Mouse (Mus musculus) stomach, postnatal 0 days (tissue): Measurements from ENCODE around the gene Hectd4. TPM values are rescaled to one million over a fixed set of nuclear protein-coding genes. Genes with fewer than 3 reads are reported as not detected.

ENCODE experiments used
- ATAC-seq: fragments of 200-750 bp; cut with Nextera tagmentation; 2 replicates; pipeline ENCODE4 v1.8.0; 2017; ENCODE audit not compliant: low FRiP score, low TSS enrichment
- DNase-seq: peaks from one replicate; pipeline ENCODE4 v3.0.0-alpha.2; 2016; ENCODE audit warnings: low spot score
- H3K27ac ChIP-seq: fragments of 300-500 bp; sonication (generic); replicated peaks from 2 replicates; pipeline ENCODE4 v1.5.1; 2014; ENCODE audit warnings: mild to moderate bottlenecking, control low read depth
- H3K27me3 ChIP-seq: fragments of 300-500 bp; sonication (generic); 2 replicates; pipeline ENCODE4 v1.6.1; 2014; ENCODE audit warnings: low read length; ENCODE audit not compliant: control insufficient read depth, insufficient read depth
- H3K36me3 ChIP-seq: fragments of 300-500 bp; sonication (generic); 2 replicates; pipeline ENCODE4 v1.6.1; 2014; ENCODE audit warnings: low read length, mixed read lengths; ENCODE audit not compliant: control insufficient read depth, insufficient read depth
- H3K4me1 ChIP-seq: fragments of 300-500 bp; sonication (generic); replicated peaks from 2 replicates; pipeline ENCODE4 v1.6.1; 2014; ENCODE audit warnings: antibody characterized with exemption; ENCODE audit not compliant: control insufficient read depth, insufficient read depth
- H3K4me2 ChIP-seq: fragments of 300-500 bp; sonication (generic); replicated peaks from 2 replicates; pipeline ENCODE4 v1.6.1; 2014; ENCODE audit warnings: low read depth, mild to moderate bottlenecking, control low read depth, moderate library complexity
- H3K4me3 ChIP-seq: fragments of 300-500 bp; sonication (generic); 2 replicates; pipeline ENCODE4 v1.5.1; 2014; ENCODE audit warnings: low read depth, low read length, control low read depth
- H3K9ac ChIP-seq: fragments of 300-500 bp; sonication (generic); 2 replicates; pipeline ENCODE4 v1.6.1; 2014; ENCODE audit warnings: mild to moderate bottlenecking, low read length, control low read depth, mixed read lengths
- H3K9me3 ChIP-seq: fragments of 300-500 bp; sonication (generic); 2 replicates; pipeline ENCODE4 v1.6.1; 2016; ENCODE audit warnings: low read length; ENCODE audit not compliant: control insufficient read depth
- CTCF ChIP-seq: IDR thresholded peaks from 2 replicates; pipeline ENCODE4 v1.5.1; 2016; ENCODE audit warnings: antibody characterized with exemption, low read depth, mild to moderate bottlenecking, moderate library complexity
- EP300 ChIP-seq: optimal IDR thresholded peaks from 2 replicates; pipeline ENCODE3; 2016; ENCODE audit warnings: antibody characterized with exemption
- WGBS: fragments of 180-500 bp; shearing (Covaris S2); extraction: QIAGEN DNeasy Blood & Tissue Kit; methylation state at CpG from one replicate; pipeline ENCODE4 v1.1.7; 2014; 5-methylcytosine and 5-hydroxymethylcytosine counted together
- polyA plus RNA-seq: library from polyadenylated mRNA; unstranded; fragments of >200 nt; fragmentation: Nextera tagmentation; extraction: Ambion mirVana; gene quantifications from 2 replicates; pipeline ENCODE4 v1.2.1, GENCODE M21; 2015

Hectd4 gene
- polyA plus RNA-seq, 1 experiment from 2014 or later: 1.7 TPM

GRCm38 (mm10) chr5:121232789-121233188 lies 12.8 kb downstream of the Hectd4 start:
- Histone ChIP-seq H3K27me3 (no peaks in the 10 kb centered on the region), H3K9ac (no peak overlapping the region), H3K27ac (no peak overlapping the region), H3K4me2 (no peak overlapping the region), H3K4me1 (no peaks in the 10 kb centered on the region), H3K36me3 (no peaks in the 10 kb centered on the region), H3K9me3 (no peaks in the 10 kb centered on the region), H3K4me3 (no peak overlapping the region)
- WGBS: 93% methylated on average over 1 of the region's 1 CpGs
- TF ChIP-seq CTCF: no peak
- no peak for TF ChIP-seq EP300
- no peak for DNase-seq
- ATAC-seq: no peak

GRCm38 (mm10) chr5:121233726-121234125 lies 13.7 kb downstream of the Hectd4 start:
- WGBS: 40% methylated on average over 2 of the region's 2 CpGs
- Histone ChIP-seq H3K9me3 (no peaks in the 10 kb centered on the region), H3K36me3 (no peaks in the 10 kb centered on the region), H3K27me3 (no peaks in the 10 kb centered on the region), H3K4me1 (no peaks in the 10 kb centered on the region), H3K4me3 (no peak overlapping the region), H3K4me2 (no peak overlapping the region), H3K9ac (no peak overlapping the region), H3K27ac (no peak overlapping the region)
- TF ChIP-seq CTCF (no peak), EP300 (no peak)
- DNase-seq: no peak
- no peak for ATAC-seq

- Histone ChIP-seq H3K4me1 (no peaks in the 10 kb centered on the region), H3K4me2 (no peak overlapping the region), H3K36me3 (no peaks in the 10 kb centered on the region), H3K4me3 (no peak overlapping the region), H3K27ac (no peak overlapping the region), H3K27me3 (no peaks in the 10 kb centered on the region), H3K9me3 (no peaks in the 10 kb centered on the region), H3K9ac (no peak overlapping the region)
- WGBS: 57% methylated on average over 5 of the region's 5 CpGs
- TF ChIP-seq EP300 (no peak), CTCF (no peak)
- no peak for ATAC-seq
- DNase-seq: no peak
These were observed 16.2 kb downstream of the Hectd4 start for GRCm38 (mm10) chr5:121236171-121236570.

DNA sequence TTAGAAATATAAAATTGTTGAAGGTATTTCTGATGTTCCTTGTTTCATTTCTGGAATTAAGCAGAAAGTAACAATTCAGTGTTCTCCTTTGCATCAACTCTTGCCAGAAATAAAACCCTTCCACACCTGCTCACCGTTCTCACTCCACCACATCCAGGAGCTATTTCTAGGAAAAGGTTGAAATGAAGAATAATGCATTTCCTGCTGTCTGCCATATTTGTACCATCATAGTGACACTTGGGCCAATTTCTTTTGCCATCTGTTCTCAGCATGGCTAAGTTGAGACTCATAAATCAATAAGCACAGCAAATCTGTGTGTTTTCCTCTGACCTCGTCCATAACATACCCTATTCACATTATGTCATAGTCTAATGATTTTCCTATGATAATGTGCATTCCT lies 18.2 kb downstream of the Hectd4 start:
- no peak overlapping the region for H3K27ac ChIP-seq

GRCm38 (mm10) chr5:121239846-121240245 lies 19.8 kb downstream of the Hectd4 start:
- Histone ChIP-seq H3K27me3 (no peaks in the 10 kb centered on the region), H3K9ac (no peak overlapping the region), H3K4me1 (no peaks in the 10 kb centered on the region), H3K9me3 (no peaks in the 10 kb centered on the region), H3K4me2 (no peak overlapping the region), H3K27ac (no peak overlapping the region), H3K4me3 (no peak overlapping the region), H3K36me3 (no peaks in the 10 kb centered on the region)
- ATAC-seq: no peak
- TF ChIP-seq EP300: no peak
- no peak for TF ChIP-seq CTCF
- WGBS: 80% methylated on average over 5 of the region's 5 CpGs
- DNase-seq: no peak

More for the DNA sequence above, 18.2 kb downstream of the Hectd4 start:
- DNase-seq (no peak), ATAC-seq (no peak)
- Histone ChIP-seq H3K9ac (no peak overlapping the region), H3K27me3 (no peaks in the 10 kb centered on the region), H3K4me2 (no peak overlapping the region), H3K9me3 (no peaks in the 10 kb centered on the region), H3K4me3 (no peak overlapping the region), H3K4me1 (no peaks in the 10 kb centered on the region), H3K36me3 (no peaks in the 10 kb centered on the region)
- 64% methylated on average over 2 of the region's 2 CpGs for WGBS
- no peak for TF ChIP-seq CTCF
- TF ChIP-seq EP300: no peak

GRCm38 (mm10) chr5:121241182-121241581 lies 21.2 kb downstream of the Hectd4 start:
- Histone ChIP-seq H3K4me3 (no peak overlapping the region), H3K27ac (no peak overlapping the region), H3K27me3 (no peaks in the 10 kb centered on the region), H3K9me3 (no peaks in the 10 kb centered on the region), H3K4me2 (no peak overlapping the region), H3K36me3 (no peaks in the 10 kb centered on the region), H3K9ac (no peak overlapping the region), H3K4me1 (no peaks in the 10 kb centered on the region)
- ATAC-seq (no peak), DNase-seq (no peak)
- TF ChIP-seq EP300: no peak
- no peak for TF ChIP-seq CTCF
